Mouse (Mus musculus): ENCODE results near the gene Ube2o. TPM values are rescaled to one million over a fixed set of nuclear protein-coding genes. Genes with fewer than 3 reads are reported as not detected.
A peak's percentile ranks its signal among the peaks of the same experiment; 100 is the strongest.
"Not testable (repeated sequence)": the region's sequence is repeated elsewhere in the genome, so short reads cannot be mapped to it uniquely, and the experiment has no call there.

The Ube2o gene
- total and polyA plus RNA-seq, 2 experiments = 2.0 to 7.3 TPM

DNA sequence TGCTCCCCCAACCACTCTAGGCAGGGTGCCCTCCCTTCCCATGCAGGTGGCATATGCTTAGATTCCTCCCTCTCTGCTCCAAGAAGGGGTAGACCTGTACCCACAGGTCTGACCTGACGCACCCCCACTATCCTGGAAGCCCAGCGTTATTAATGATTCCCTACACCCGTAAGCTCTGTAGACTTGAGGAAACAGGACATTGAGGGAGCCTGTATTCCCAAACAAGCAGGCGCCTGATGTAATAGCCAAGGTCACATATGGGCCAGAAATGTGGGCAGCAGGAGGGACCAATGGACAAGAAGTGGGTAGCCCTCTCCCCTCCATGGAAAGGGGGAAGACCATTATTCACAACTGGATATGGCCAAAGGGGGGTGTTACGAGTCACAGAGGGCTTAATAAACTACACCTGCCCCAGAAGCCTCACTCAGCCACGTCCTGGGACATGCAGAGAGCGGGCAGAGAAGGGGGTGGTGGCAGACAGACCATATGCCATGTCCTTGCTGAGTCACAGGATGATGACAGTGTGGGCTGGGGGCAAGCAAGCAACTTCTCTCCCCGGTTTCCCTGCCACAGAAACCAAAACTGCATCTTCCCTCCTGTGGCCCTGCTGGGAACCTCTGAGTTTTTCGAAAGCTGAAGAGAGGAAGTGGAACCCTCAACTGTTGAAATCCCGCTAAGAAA lies 35.3 kb upstream of the Ube2o start:
- 0 out of 2 replicates have a peak overlapping the region, but pooled peaks have one; percentile 1 for H3K9ac ChIP-seq (ENCODE audit: low read depth, low read length)
- H3K36me3 ChIP-seq (ENCODE audit: control insufficient read depth, insufficient read depth, low read length) = no peaks in the 10 kb centered on the region
- TF ChIP-seq POLR2A (IDR thresholded peaks at IDR 0.05; ENCODE audit: extremely low read depth, insufficient read depth, low read length) = no peak
- no peak for TF ChIP-seq CTCF (IDR thresholded peaks at IDR 0.05; ENCODE audit: low read depth, low read length)
- peak overlapping the region; percentile 23 for H3K27ac ChIP-seq (replicated peaks; ENCODE audit: insufficient read depth, low read depth, low read length)
- peaks cover 30% of the 10 kb centered on the region for H3K79me2 ChIP-seq (ENCODE audit: control insufficient read depth, insufficient read depth, low read length)
- H3K27me3 ChIP-seq (ENCODE audit: control insufficient read depth, insufficient read depth, low read length) = no peaks in the 10 kb centered on the region
- no peak overlapping the region for H3K4me3 ChIP-seq (ENCODE audit: insufficient read depth, low read depth, low read length)
- 61% methylated on average over 10 of the region's 10 CpGs for WGBS
- DNase-seq (ENCODE audit: extremely low read depth, low read depth, low spot score) = no peak
- H3K4me1 ChIP-seq (ENCODE audit: control insufficient read depth, insufficient read depth, low read length) = peaks cover 39% of the 10 kb centered on the region

DNA sequence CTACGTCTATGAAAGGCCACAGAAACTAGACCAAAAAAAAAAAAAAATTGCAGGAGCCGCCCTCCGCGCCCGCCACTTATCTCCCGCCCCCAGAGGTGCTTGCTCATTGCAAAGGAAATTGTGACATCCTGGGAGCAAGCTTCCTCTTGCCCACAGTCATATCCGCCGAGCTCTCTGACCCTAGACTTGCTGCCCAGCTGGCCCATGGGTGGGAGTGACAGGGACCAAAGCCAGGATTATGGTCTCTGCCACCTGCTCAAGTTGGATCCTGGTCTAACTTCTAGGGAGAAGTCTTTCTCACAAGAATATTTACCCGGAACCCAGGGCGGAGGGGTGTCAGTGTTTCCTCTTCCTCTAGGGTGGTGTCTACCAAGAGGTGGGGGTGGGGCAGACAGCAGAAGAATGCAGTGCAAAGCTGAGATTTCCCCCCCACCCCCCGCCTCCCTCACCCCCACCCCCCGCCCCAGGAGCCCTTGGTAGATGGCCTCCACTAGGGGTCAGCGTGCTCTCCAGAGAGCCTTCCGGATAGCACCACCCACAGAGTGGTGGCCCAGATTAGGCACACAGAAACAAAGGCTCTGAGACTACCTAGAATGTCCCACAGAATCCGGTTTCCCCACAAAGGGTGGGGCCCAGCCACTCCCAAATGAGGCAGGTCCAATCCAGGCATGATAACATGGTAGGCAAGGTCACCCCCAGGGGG lies 34.6 kb upstream of the Ube2o start:
- Histone ChIP-seq H3K36me3 (ENCODE audit: control insufficient read depth, insufficient read depth, low read length) (no peaks in the 10 kb centered on the region), H3K4me3 (ENCODE audit: insufficient read depth, low read depth, low read length) (no peak overlapping the region), H3K9ac (ENCODE audit: low read depth, low read length) (0 out of 2 replicates have a peak overlapping the region, but pooled peaks have one; percentile 1), H3K4me1 (ENCODE audit: control insufficient read depth, insufficient read depth, low read length) (peaks cover 36% of the 10 kb centered on the region), H3K79me2 (ENCODE audit: control insufficient read depth, insufficient read depth, low read length) (peaks cover 30% of the 10 kb centered on the region), H3K27ac (replicated peaks; ENCODE audit: insufficient read depth, low read depth, low read length) (peak overlapping the region; percentile 43), H3K27me3 (ENCODE audit: control insufficient read depth, insufficient read depth, low read length) (no peaks in the 10 kb centered on the region)
- no peak for TF ChIP-seq POLR2A (IDR thresholded peaks at IDR 0.05; ENCODE audit: extremely low read depth, insufficient read depth, low read length)
- TF ChIP-seq CTCF (IDR thresholded peaks at IDR 0.05; ENCODE audit: low read depth, low read length) = peak; percentile 48
- peak; percentile 50 for DNase-seq (ENCODE audit: extremely low read depth, low read depth, low spot score)
- WGBS = 5% methylated on average over 15 of the region's 15 CpGs

DNA sequence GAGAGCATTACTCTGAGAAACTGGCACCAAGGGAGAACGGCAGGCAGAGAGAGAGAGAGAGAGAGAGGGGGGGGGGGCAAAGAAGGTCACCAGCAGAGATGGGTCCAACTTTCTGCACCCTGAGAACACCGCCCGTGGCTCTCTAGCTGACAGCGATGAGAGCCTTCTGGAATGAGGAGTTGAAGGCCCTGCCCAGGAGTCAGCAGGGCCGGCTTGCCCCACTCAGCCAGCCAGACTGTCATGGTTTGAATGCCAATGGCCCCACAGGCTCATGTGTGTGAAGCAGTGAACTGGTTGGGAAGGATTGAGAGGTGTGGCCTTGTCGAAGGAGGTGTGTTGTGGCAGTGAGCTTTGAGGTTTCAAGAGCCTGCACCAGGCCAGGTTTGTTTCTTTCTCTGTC lies 32.0 kb upstream of the Ube2o start:
- H3K79me2 ChIP-seq (ENCODE audit: control insufficient read depth, insufficient read depth, low read length) = peaks cover 20% of the 10 kb centered on the region; the same call in 1 of the 2 replicates
- peaks cover 23% of the 10 kb centered on the region for H3K4me1 ChIP-seq (ENCODE audit: control insufficient read depth, insufficient read depth, low read length)
- no peak overlapping the region for H3K4me3 ChIP-seq (ENCODE audit: insufficient read depth, low read depth, low read length)
- H3K27ac ChIP-seq (replicated peaks; ENCODE audit: insufficient read depth, low read depth, low read length) = no peak overlapping the region
- TF ChIP-seq CTCF (IDR thresholded peaks at IDR 0.05; ENCODE audit: low read depth, low read length) (no peak), POLR2A (IDR thresholded peaks at IDR 0.05; ENCODE audit: extremely low read depth, insufficient read depth, low read length) (no peak)
- no peak for DNase-seq (ENCODE audit: extremely low read depth, low read depth, low spot score)
- H3K27me3 ChIP-seq (ENCODE audit: control insufficient read depth, insufficient read depth, low read length) = no peaks in the 10 kb centered on the region
- 93% methylated on average over 6 of the region's 6 CpGs for WGBS
- H3K9ac ChIP-seq (ENCODE audit: low read depth, low read length) = no peak overlapping the region
- H3K36me3 ChIP-seq (ENCODE audit: control insufficient read depth, insufficient read depth, low read length) = peaks cover 2% of the 10 kb centered on the region; the same call in 1 of the 2 replicates

DNA sequence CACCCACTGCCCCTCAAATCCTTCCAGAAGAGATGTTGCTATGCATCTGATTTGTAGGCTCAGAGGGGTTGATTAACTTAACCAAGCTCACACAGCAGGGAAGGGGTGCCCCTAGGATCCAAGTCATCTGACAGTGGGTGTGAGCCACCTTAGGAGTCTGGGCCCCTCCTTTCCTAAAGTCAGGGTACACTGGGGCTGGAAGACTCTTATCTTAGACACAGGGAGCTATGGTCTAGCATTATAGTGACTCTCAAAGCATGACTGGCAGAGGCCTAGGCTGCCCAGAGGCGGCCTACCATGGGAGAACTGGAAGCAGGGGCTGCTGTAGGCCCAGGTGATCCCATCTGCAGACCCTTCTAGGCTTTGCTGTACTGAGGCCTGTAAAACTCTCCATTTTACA lies 31.3 kb upstream of the Ube2o start:
- H3K4me1 ChIP-seq (ENCODE audit: control insufficient read depth, insufficient read depth, low read length) = peaks cover 20% of the 10 kb centered on the region
- peaks cover 2% of the 10 kb centered on the region; the same call in 1 of the 2 replicates for H3K36me3 ChIP-seq (ENCODE audit: control insufficient read depth, insufficient read depth, low read length)
- TF ChIP-seq CTCF (IDR thresholded peaks at IDR 0.05; ENCODE audit: low read depth, low read length) = no peak
- TF ChIP-seq POLR2A (IDR thresholded peaks at IDR 0.05; ENCODE audit: extremely low read depth, insufficient read depth, low read length) = no peak
- no peaks in the 10 kb centered on the region for H3K27me3 ChIP-seq (ENCODE audit: control insufficient read depth, insufficient read depth, low read length)
- H3K9ac ChIP-seq (ENCODE audit: low read depth, low read length) = no peak overlapping the region
- H3K79me2 ChIP-seq (ENCODE audit: control insufficient read depth, insufficient read depth, low read length) = peaks cover 13% of the 10 kb centered on the region; the same call in 1 of the 2 replicates
- WGBS = 100% methylated on average over 1 of the region's 1 CpGs
- H3K4me3 ChIP-seq (ENCODE audit: insufficient read depth, low read depth, low read length) = no peak overlapping the region
- no peak overlapping the region for H3K27ac ChIP-seq (replicated peaks; ENCODE audit: insufficient read depth, low read depth, low read length)
- DNase-seq (ENCODE audit: extremely low read depth, low read depth, low spot score) = no peak

DNA sequence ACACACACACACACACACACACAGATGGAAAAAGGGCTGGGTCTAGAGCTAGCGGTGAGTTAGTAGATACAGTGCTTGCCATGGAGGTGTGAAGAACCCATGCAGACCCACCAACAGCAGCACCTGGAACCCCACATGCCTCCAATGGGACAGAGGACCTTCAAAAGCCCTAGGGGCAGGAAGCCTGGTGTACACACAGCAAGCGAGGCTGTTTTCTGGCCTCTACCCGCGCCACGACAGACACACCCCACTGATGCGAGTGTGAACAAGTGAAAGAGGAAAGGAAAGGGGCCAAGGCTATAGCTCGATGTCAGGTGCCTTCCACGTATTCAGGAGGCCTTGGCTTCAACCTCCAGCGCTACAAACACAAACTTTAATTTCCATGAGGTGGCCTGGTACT lies 30.6 kb upstream of the Ube2o start:
- no peaks in the 10 kb centered on the region for H3K27me3 ChIP-seq (ENCODE audit: control insufficient read depth, insufficient read depth, low read length)
- TF ChIP-seq CTCF (IDR thresholded peaks at IDR 0.05; ENCODE audit: low read depth, low read length) (no peak), POLR2A (IDR thresholded peaks at IDR 0.05; ENCODE audit: extremely low read depth, insufficient read depth, low read length) (no peak)
- H3K36me3 ChIP-seq (ENCODE audit: control insufficient read depth, insufficient read depth, low read length) = peaks cover 2% of the 10 kb centered on the region; the same call in 1 of the 2 replicates
- no peak for DNase-seq (ENCODE audit: extremely low read depth, low read depth, low spot score)
- peaks cover 18% of the 10 kb centered on the region for H3K4me1 ChIP-seq (ENCODE audit: control insufficient read depth, insufficient read depth, low read length)
- 86% methylated on average over 9 of the region's 9 CpGs for WGBS
- peaks cover 13% of the 10 kb centered on the region; the same call in 1 of the 2 replicates for H3K79me2 ChIP-seq (ENCODE audit: control insufficient read depth, insufficient read depth, low read length)
- H3K9ac ChIP-seq (ENCODE audit: low read depth, low read length) = no peak overlapping the region
- no peak overlapping the region for H3K27ac ChIP-seq (replicated peaks; ENCODE audit: insufficient read depth, low read depth, low read length)
- no peak overlapping the region for H3K4me3 ChIP-seq (ENCODE audit: insufficient read depth, low read depth, low read length)

DNA sequence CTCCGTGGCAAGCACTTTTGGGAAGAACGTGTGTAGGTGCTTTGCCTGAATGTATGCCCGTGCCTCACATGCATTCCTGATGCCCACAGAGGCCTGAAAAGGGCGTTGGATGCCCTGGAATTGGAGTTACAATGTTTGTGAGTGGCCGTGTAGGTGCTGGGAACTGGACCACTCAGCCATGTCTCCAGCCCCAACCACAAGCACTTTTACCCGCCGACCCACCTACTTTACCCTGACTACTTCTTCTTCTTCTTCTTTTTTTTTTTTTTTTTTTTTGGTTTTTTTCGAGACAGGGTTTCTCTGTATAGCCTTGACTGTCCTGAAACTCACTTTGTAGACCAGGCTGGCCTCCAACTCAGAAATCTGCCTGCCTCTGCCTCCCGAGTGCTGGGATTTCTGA lies 29.9 kb upstream of the Ube2o start:
- H3K4me3 ChIP-seq (ENCODE audit: insufficient read depth, low read depth, low read length); H3K9ac ChIP-seq (ENCODE audit: low read depth, low read length); H3K27me3 ChIP-seq (ENCODE audit: control insufficient read depth, insufficient read depth, low read length); H3K27ac ChIP-seq (replicated peaks; ENCODE audit: insufficient read depth, low read depth, low read length); DNase-seq (ENCODE audit: extremely low read depth, low read depth, low spot score); H3K36me3 ChIP-seq (ENCODE audit: control insufficient read depth, insufficient read depth, low read length): not testable (repeated sequence)
- Histone ChIP-seq H3K4me1 (ENCODE audit: control insufficient read depth, insufficient read depth, low read length) (peaks cover 12% of the 10 kb centered on the region), H3K79me2 (ENCODE audit: control insufficient read depth, insufficient read depth, low read length) (peaks cover 13% of the 10 kb centered on the region; the same call in 1 of the 2 replicates)
- 90% methylated on average over 8 of the region's 9 CpGs for WGBS

All from liver, adult 2 months (tissue).